Mouse (Mus musculus) kidney, postnatal 36 days (tissue): ENCODE measurements around the gene Foxp4.

Source experiments
- DNase-seq, 2 experiments: peaks; one replicate each; pipeline ENCODE4 v3.0.0; 2021 to 2022; ENCODE audit warnings: mixed read lengths in 2 of 2

Gene Foxp4

GRCm38 (mm10) chr17:47929431-47929830 is 5.0 kb upstream of the Foxp4 start:
- no peak for DNase-seq

GRCm38 (mm10) chr17:47925988-47926387 is 1.5 kb upstream of the Foxp4 start:
- DNase-seq, result no peak

- no peak for DNase-seq
Measured at GRCm38 (mm10) chr17:47925340-47925926, 988 bp upstream of the Foxp4 start.

- DNase-seq, result peak; percentile 47 to 76
Measured at GRCm38 (mm10) chr17:47923678-47924382, 615 bp downstream of the Foxp4 start.

- peak; percentile 63 to 84 for DNase-seq
Measured at GRCm38 (mm10) chr17:47923011-47923677, 1.3 kb downstream of the Foxp4 start.

- DNase-seq, result peak in 1 of 2 experiments; percentile 25
Measured at GRCm38 (mm10) chr17:47922579-47922978, 1.9 kb downstream of the Foxp4 start.

- DNase-seq, result no peak
Measured at GRCm38 (mm10) chr17:47922116-47922515, 2.3 kb downstream of the Foxp4 start.

- DNase-seq, result no peak
Measured at GRCm38 (mm10) chr17:47921136-47921665, 3.2 kb downstream of the Foxp4 start.

GRCm38 (mm10) chr17:47919826-47920225 is 4.6 kb downstream of the Foxp4 start:
- no peak for DNase-seq

GRCm38 (mm10) chr17:47917907-47918306 is 6.5 kb downstream of the Foxp4 start:
- DNase-seq, result no peak

- no peak for DNase-seq
Measured at GRCm38 (mm10) chr17:47917212-47917611, 7.2 kb downstream of the Foxp4 start.

GRCm38 (mm10) chr17:47914676-47915219 is 9.7 kb downstream of the Foxp4 start:
- DNase-seq, result no peak

- peak; percentile 77 to 87 for DNase-seq
Measured at GRCm38 (mm10) chr17:47909091-47910001, 15.1 kb downstream of the Foxp4 start.

- no peak for DNase-seq
Measured at GRCm38 (mm10) chr17:47908079-47908478, 16.4 kb downstream of the Foxp4 start.

GRCm38 (mm10) chr17:47907366-47907920 is 17.0 kb downstream of the Foxp4 start:
- no peak for DNase-seq

GRCm38 (mm10) chr17:47903846-47904680 is 20.4 kb downstream of the Foxp4 start:
- no peak for DNase-seq

GRCm38 (mm10) chr17:47901782-47902181 is 22.7 kb downstream of the Foxp4 start:
- DNase-seq, result peak in 1 of 2 experiments; percentile 47

GRCm38 (mm10) chr17:47900716-47901115 is 23.7 kb downstream of the Foxp4 start:
- DNase-seq, result no peak

GRCm38 (mm10) chr17:47899156-47899555 is 25.3 kb downstream of the Foxp4 start:
- DNase-seq, result no peak

- DNase-seq, result peak; percentile 44 to 55
Measured at GRCm38 (mm10) chr17:47897956-47898752, 26.3 kb downstream of the Foxp4 start.
